Mouse (Mus musculus) thymus, adult 2 months (tissue): ENCODE data around the gene Hsd17b13. TPM values are rescaled to one million over a fixed set of nuclear protein-coding genes. Genes with fewer than 3 reads are reported as not detected.
A peak's percentile ranks its signal among the peaks of the same experiment; 100 is the strongest.

Source experiments
- DNase-seq: peaks from one replicate; pipeline ENCODE4 v3.0.0; 2021
- H3K27ac ChIP-seq: fragments of 200-500 bp; 2 replicates; pipeline ENCODE4 v1.5.1; 2012; ENCODE audit warnings: low read length, control low read depth; ENCODE audit not compliant: control insufficient read depth, insufficient read depth
- H3K27me3 ChIP-seq: fragments of 200-500 bp; 2 replicates; pipeline ENCODE4 v1.6.1; 2012; ENCODE audit warnings: mild to moderate bottlenecking, low read length, moderate library complexity, mixed read lengths; ENCODE audit not compliant: control insufficient read depth, insufficient read depth
- H3K36me3 ChIP-seq: fragments of 200-500 bp; 2 replicates; pipeline ENCODE4 v1.6.1; 2012; ENCODE audit warnings: mild to moderate bottlenecking, low read length, moderate library complexity; ENCODE audit not compliant: control insufficient read depth, insufficient read depth
- H3K4me1 ChIP-seq: fragments of 200-500 bp; replicated peaks from 2 replicates; pipeline ENCODE4 v1.6.1; 2012; ENCODE audit warnings: low read length; ENCODE audit not compliant: control insufficient read depth, insufficient read depth
- H3K4me3 ChIP-seq: fragments of 200-500 bp; 2 replicates; pipeline ENCODE4 v1.5.1; 2012; ENCODE audit warnings: mild to moderate bottlenecking, low read length, control low read depth, moderate library complexity; ENCODE audit not compliant: control insufficient read depth, insufficient read depth
- CTCF ChIP-seq: fragments of 200-500 bp; IDR thresholded peaks from 2 replicates; pipeline ENCODE4 v1.5.1; 2012; ENCODE audit warnings: mild to moderate bottlenecking, control low read depth, low read length, moderate library complexity, borderline replicate concordance; ENCODE audit not compliant: control insufficient read depth, poor library complexity, insufficient read depth; ENCODE audit errors: extremely low read depth
- POLR2A ChIP-seq: fragments of 200-500 bp; IDR thresholded peaks from 2 replicates; pipeline ENCODE4 v1.6.1; 2012; ENCODE audit warnings: mild to moderate bottlenecking, low read length, control low read depth, moderate library complexity; ENCODE audit not compliant: control insufficient read depth, poor library complexity, insufficient read depth; ENCODE audit errors: extremely low read depth
- WGBS: fragments of 180-500 bp; shearing (Covaris S2); methylation state at CpG from one replicate; pipeline ENCODE4 v1.1.7; 2018; 5-methylcytosine and 5-hydroxymethylcytosine counted together
- polyA plus RNA-seq: library from polyadenylated mRNA; depleted of rRNA; stranded (reverse); fragments of >200 nt; gene quantifications from 2 replicates; pipeline ENCODE4 v1.2.3, GENCODE M21; 2012; rRNA removed

Gene Hsd17b13
- polyA plus RNA-seq, 1 experiment: not detected

DNA sequence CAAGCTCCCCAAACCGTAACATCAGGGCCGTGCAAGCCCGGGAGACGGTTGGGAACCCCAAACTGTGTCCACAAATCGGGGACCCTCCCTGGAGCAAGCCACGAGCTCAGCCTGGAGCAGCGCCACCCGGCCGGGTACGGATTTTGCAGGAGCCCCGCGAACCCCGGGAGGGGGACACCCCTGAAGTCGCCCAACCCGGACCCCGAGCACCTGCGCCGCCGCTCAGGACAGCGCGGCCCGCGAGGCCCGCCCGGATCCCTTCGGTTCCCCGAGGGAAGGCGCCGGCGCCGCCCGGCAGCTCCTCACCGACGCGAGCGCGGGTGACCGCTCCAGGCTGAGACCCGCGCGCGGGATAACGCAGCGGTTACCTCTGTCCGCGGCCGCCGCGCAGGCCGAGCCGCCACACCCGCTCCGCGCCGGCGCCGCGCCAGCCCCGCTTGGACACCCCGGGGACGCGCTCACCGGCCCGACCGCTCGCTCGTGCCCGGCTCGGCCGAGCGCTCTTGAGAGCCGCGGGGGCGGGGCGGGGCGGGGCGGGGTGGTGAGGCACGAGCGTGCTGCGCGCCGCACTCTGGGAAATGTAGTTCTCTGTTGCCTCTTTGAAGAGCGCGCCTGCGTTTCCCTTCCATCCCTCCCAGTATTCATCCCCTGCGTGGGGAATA, 66.3 kb downstream of the Hsd17b13 start, which contains the start of gene Klhl8:
Klhl8 (minus strand) TSS at position 512 of the 662 bp plus-strand sequence.
- no peaks in the 10 kb centered on the region; the same call in 1 of the 2 replicates for H3K27me3 ChIP-seq
- H3K36me3 ChIP-seq: no peaks in the 10 kb centered on the region
- under 1% methylated on average over 86 of the region's 86 CpGs for WGBS
- H3K4me3 ChIP-seq: peak within 1 kb of the TSS; percentile 95
- peak; percentile 80 for DNase-seq
- TF ChIP-seq CTCF (no peak), POLR2A (peak; percentile 49; the same call in 1 of the 2 replicates)
- peaks cover 7% of the 10 kb centered on the region; the same call in 1 of the 2 replicates for H3K4me1 ChIP-seq
- no peak within 1 kb of the TSS for H3K27ac ChIP-seq

DNA sequence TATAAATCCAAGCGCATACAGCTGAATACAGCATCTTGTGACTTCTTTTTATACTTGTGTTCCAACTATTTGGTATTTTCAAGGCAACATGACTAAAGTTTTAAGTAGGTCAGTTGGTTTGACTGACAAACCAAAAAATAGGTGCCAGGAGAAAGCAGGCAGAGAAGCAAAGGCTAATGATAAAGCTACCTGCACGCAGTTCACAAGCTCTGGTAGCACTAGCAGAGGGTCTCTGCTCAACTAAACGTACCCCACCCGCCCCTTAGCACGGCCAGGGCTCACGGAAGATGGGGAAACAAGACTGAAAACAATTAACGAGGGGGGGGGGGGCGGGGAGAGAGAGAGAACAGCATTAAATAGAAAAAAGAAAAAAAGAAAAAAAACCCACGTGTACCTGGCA, 67.1 kb downstream of the Hsd17b13 start:
- no peaks in the 10 kb centered on the region for H3K36me3 ChIP-seq
- no peak overlapping the region for H3K4me3 ChIP-seq
- no peak overlapping the region for H3K27ac ChIP-seq
- H3K27me3 ChIP-seq: no peaks in the 10 kb centered on the region; the same call in 1 of the 2 replicates
- DNase-seq: no peak
- H3K4me1 ChIP-seq: peaks cover 7% of the 10 kb centered on the region; the same call in 1 of the 2 replicates
- WGBS: 34% methylated on average over 9 of the region's 9 CpGs
- TF ChIP-seq POLR2A: no peak
- TF ChIP-seq CTCF: no peak

DNA sequence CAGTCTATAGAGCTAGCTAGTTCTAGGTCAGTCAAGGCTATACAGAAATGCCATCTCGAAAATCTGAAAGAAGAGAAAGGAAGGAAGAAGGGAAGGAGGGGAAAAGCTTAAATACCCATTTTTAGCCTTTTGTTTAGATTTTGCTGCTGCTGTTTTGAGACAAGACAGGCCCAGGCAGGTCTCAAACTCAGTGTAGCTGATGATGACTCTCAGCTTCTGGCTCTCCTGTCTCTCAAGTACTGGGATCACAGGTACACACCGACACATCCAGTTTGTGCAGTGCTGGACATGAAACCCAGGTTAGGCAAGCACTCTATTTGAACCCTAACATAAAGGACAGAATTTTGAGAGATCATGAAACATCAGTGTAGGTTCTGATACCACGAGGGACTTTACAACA, 67.7 kb downstream of the Hsd17b13 start:
- Histone ChIP-seq H3K4me3 (no peak overlapping the region), H3K27ac (no peak overlapping the region), H3K36me3 (no peaks in the 10 kb centered on the region), H3K4me1 (peaks cover 7% of the 10 kb centered on the region; the same call in 1 of the 2 replicates), H3K27me3 (no peaks in the 10 kb centered on the region; the same call in 1 of the 2 replicates)
- WGBS: 70% methylated on average over 3 of the region's 3 CpGs
- no peak for TF ChIP-seq POLR2A
- TF ChIP-seq CTCF: no peak
- no peak for DNase-seq

DNA sequence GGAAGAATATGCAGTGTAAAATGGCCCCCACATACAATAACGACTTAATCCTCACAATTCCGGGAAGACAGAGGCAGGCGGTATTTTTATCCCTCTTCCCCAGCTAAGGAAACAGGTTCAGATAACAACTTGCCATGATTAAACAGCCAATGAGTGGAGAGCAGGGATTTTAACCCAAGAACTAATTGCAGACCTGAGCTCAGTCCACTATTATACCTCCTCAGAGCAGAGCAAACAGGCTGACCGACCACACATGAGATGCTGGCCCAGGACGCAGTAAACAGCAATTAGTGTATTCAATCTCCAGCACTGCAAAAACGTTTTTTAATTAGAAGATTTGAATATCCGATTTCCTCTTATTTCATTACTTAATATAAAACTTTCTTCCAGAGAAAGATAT, 68.4 kb downstream of the Hsd17b13 start:
- TF ChIP-seq CTCF: no peak
- TF ChIP-seq POLR2A: no peak
- H3K4me3 ChIP-seq: no peak overlapping the region
- no peaks in the 10 kb centered on the region; the same call in 1 of the 2 replicates for H3K27me3 ChIP-seq
- DNase-seq: no peak
- no peak overlapping the region for H3K27ac ChIP-seq
- H3K36me3 ChIP-seq: no peaks in the 10 kb centered on the region
- H3K4me1 ChIP-seq: peaks cover 7% of the 10 kb centered on the region; the same call in 1 of the 2 replicates
- WGBS: 90% methylated on average over 7 of the region's 7 CpGs

DNA sequence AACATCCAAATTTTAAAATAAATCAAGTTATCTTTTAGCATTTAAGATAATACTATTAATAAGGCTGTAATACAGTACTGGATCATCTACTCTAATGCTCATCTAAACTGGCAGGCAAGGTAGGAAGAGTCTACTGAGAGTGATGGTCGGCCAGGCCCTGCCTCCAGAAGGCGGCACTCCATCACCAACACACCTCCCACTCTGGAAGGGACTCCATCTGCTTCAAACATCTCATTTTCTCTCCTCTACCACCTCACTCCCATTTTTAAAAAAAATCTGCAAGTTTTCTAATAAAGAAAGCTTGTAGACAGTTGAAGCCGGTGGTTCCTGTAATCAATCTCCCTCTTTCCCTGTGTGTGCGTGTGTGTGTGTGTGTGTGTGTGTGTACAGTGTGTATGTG, 69.4 kb downstream of the Hsd17b13 start:
- H3K4me1 ChIP-seq: peaks cover 7% of the 10 kb centered on the region; the same call in 1 of the 2 replicates
- no peak for DNase-seq
- no peak overlapping the region for H3K4me3 ChIP-seq
- 95% methylated on average over 4 of the region's 4 CpGs for WGBS
- TF ChIP-seq CTCF (no peak), POLR2A (no peak)
- no peaks in the 10 kb centered on the region for H3K27me3 ChIP-seq
- H3K36me3 ChIP-seq: no peaks in the 10 kb centered on the region
- H3K27ac ChIP-seq: no peak overlapping the region

DNA sequence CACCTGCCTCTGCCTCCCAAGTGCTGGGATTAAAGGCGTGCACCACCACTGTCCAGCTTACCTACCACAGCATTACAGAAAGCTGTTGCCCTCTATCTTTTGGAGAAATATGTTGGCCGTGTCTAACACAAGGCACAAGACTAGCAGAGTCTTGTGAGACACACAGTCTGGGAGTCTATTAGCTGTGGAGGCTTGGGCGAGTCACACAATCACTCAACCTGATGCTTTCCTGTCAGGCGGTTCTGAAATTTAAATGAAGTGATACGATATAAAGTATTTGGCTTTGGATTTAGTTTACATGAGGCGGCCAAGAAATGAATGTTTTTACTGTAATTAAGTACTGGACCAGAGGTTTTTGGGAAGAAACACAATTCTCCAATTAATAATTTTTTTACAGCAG, 71.0 kb downstream of the Hsd17b13 start:
- no peak for DNase-seq
- no peaks in the 10 kb centered on the region for H3K36me3 ChIP-seq
- TF ChIP-seq POLR2A: no peak
- TF ChIP-seq CTCF: no peak
- H3K27ac ChIP-seq: no peak overlapping the region
- no peak overlapping the region for H3K4me3 ChIP-seq
- 92% methylated on average over 6 of the region's 6 CpGs for WGBS
- H3K4me1 ChIP-seq: peaks cover 3% of the 10 kb centered on the region; the same call in 1 of the 2 replicates
- H3K27me3 ChIP-seq: no peaks in the 10 kb centered on the region

Other genes with a start within 250 kb of the Hsd17b13 start
- gene Klhl8, start 66.2 kb downstream of the Hsd17b13 start, polyA plus RNA-seq: 7.2 and 9.4 TPM in 2 replicates
- gene Hsd17b11, start 44.5 kb upstream of the Hsd17b13 start, polyA plus RNA-seq: 15.1 and 18.8 TPM in 2 replicates
- gene Nudt9, start 68.9 kb upstream of the Hsd17b13 start, polyA plus RNA-seq: 43.6 and 49.0 TPM in 2 replicates
- gene Gm17660, start 100.2 kb upstream of the Hsd17b13 start, polyA plus RNA-seq: not detected in 2 replicates
- 15.2 and 26.8 TPM in 2 replicates for gene Sparcl1, start 136.3 kb upstream of the Hsd17b13 start, polyA plus RNA-seq
- gene Dspp, start 193.3 kb upstream of the Hsd17b13 start, polyA plus RNA-seq: not detected in 2 replicates
- not detected in 2 replicates for gene Dmp1, start 225.2 kb upstream of the Hsd17b13 start, polyA plus RNA-seq